Mouse (Mus musculus) ovary, postnatal 10 days (tissue): ENCODE results near the gene Lrriq3.
A peak's percentile ranks its signal among the peaks of the same experiment; 100 is the strongest.

Experiments
- DNase-seq: peaks from one replicate; pipeline ENCODE4 v3.0.0; 2022; ENCODE audit warnings: low spot score

Lrriq3 gene

GRCm38 (mm10) chr3:155093116-155093956 is at the start of gene Lrriq3, which contains the start of gene Fpgt:
Gene Lrriq3 (plus strand): TSS chr3:155093434.
Gene Fpgt (minus strand): TSS chr3:155093403.
- peak; percentile 76 for DNase-seq

- no peak for DNase-seq
Observed at GRCm38 (mm10) chr3:155052021-155052420, 41.2 kb upstream of the Lrriq3 start.

GRCm38 (mm10) chr3:155053189-155053588 is 40.0 kb upstream of the Lrriq3 start:
- no peak for DNase-seq

- no peak for DNase-seq
Observed at GRCm38 (mm10) chr3:155055231-155055916, 37.9 kb upstream of the Lrriq3 start, which contains the start of gene Tnni3k. Gene Tnni3k (minus strand): TSS chr3:155055407.

- no peak for DNase-seq
Observed at GRCm38 (mm10) chr3:155056606-155057005, 36.6 kb upstream of the Lrriq3 start.

GRCm38 (mm10) chr3:155057566-155057965 is 35.7 kb upstream of the Lrriq3 start:
- DNase-seq, result no peak

GRCm38 (mm10) chr3:155058800-155059448 is 34.3 kb upstream of the Lrriq3 start:
- no peak for DNase-seq

GRCm38 (mm10) chr3:155059449-155059822 is 33.8 kb upstream of the Lrriq3 start:
- no peak for DNase-seq

GRCm38 (mm10) chr3:155077908-155078307 is 15.3 kb upstream of the Lrriq3 start:
- DNase-seq, result no peak

GRCm38 (mm10) chr3:155092081-155092480 is 1.2 kb upstream of the Lrriq3 start:
- no peak for DNase-seq

- DNase-seq, result no peak
Observed at GRCm38 (mm10) chr3:155099266-155099665, 6.0 kb downstream of the Lrriq3 start.

- DNase-seq, result no peak
Observed at GRCm38 (mm10) chr3:155105957-155106356, 12.7 kb downstream of the Lrriq3 start.

- no peak for DNase-seq
Observed at GRCm38 (mm10) chr3:155137737-155138136, 44.5 kb downstream of the Lrriq3 start.

GRCm38 (mm10) chr3:155141047-155141446 is 47.8 kb downstream of the Lrriq3 start:
- no peak for DNase-seq

GRCm38 (mm10) chr3:155144368-155144767 is 51.1 kb downstream of the Lrriq3 start:
- DNase-seq, result no peak

- DNase-seq, result no peak
Observed at GRCm38 (mm10) chr3:155161842-155162241, 68.6 kb downstream of the Lrriq3 start.

- DNase-seq, result no peak
Observed at GRCm38 (mm10) chr3:155180303-155180902, 87.2 kb downstream of the Lrriq3 start.

GRCm38 (mm10) chr3:155186456-155186855 is 93.2 kb downstream of the Lrriq3 start:
- DNase-seq, result no peak

- DNase-seq, result no peak
Observed at GRCm38 (mm10) chr3:155188857-155189256, 95.6 kb downstream of the Lrriq3 start.

GRCm38 (mm10) chr3:155234919-155235318 is 141.7 kb downstream of the Lrriq3 start:
- DNase-seq, result no peak

- DNase-seq, result no peak
Observed at GRCm38 (mm10) chr3:155235502-155235901, 142.3 kb downstream of the Lrriq3 start.
